Mouse (Mus musculus) MEL (cell line): ENCODE results near the gene Fn1.

Source experiments
- BHLHE40 ChIP-seq: IDR thresholded peaks from 2 replicates; pipeline ENCODE4 v1.6.1; 2012; ENCODE audit warnings: low read depth, mild to moderate bottlenecking, inconsistent platforms, low read length, improper control_type of control experiment, borderline replicate concordance
- CTCF ChIP-seq, 3 experiments: IDR thresholded peaks in 2 of 3; conservative IDR thresholded peaks in 1 of 3; 2 replicates each; pipeline ENCODE4 v1.5.1; 2011 to 2012; ENCODE audit warnings: low read length in 3 of 3, low read depth in 2 of 3, mild to moderate bottlenecking in 2 of 3, improper control_type of control experiment in 1 of 3, inconsistent platforms in 1 of 3, mixed read lengths in 1 of 3, moderate library complexity in 1 of 3; ENCODE audit not compliant: control insufficient read depth in 1 of 3, insufficient read depth in 1 of 3, poor library complexity in 1 of 3, severe bottlenecking in 1 of 3
- GATA1 ChIP-seq: IDR thresholded peaks from 2 replicates; pipeline ENCODE4 v1.6.1; 2011; ENCODE audit warnings: low read depth, low read length, improper control_type of control experiment
- JUND ChIP-seq: IDR thresholded peaks from 2 replicates; pipeline ENCODE4 v1.6.1; 2011; ENCODE audit warnings: low read depth, mild to moderate bottlenecking, improper control_type of control experiment, low read length
- KAT2A ChIP-seq: conservative IDR thresholded peaks from 2 replicates; pipeline ENCODE4 v1.6.1; 2012; ENCODE audit warnings: low read depth, low read length, improper control_type of control experiment, inconsistent platforms
- MAFK ChIP-seq: IDR thresholded peaks from 2 replicates; pipeline ENCODE4 v1.6.1; 2011; ENCODE audit warnings: low read depth, mild to moderate bottlenecking, low read length, improper control_type of control experiment, borderline replicate concordance
- MAX ChIP-seq: IDR thresholded peaks from 2 replicates; pipeline ENCODE4 v1.6.1; 2011; ENCODE audit warnings: low read length, improper control_type of control experiment
- NRF1 ChIP-seq: IDR thresholded peaks from 2 replicates; pipeline ENCODE4 v1.6.1; 2014; ENCODE audit warnings: low read depth, mild to moderate bottlenecking, inconsistent platforms, low read length, improper control_type of control experiment, moderate library complexity; ENCODE audit not compliant: poor library complexity, insufficient read depth, severe bottlenecking
- POLR2A ChIP-seq, 2 experiments: IDR thresholded peaks; 2 replicates each; pipeline ENCODE4 v1.6.1; 2011 to 2012; ENCODE audit warnings: low read length in 2 of 2, mild to moderate bottlenecking in 2 of 2, control low read depth in 1 of 2, improper control_type of control experiment in 1 of 2, low read depth in 1 of 2, moderate library complexity in 1 of 2; ENCODE audit not compliant: control insufficient read depth in 1 of 2, insufficient read depth in 1 of 2, poor library complexity in 1 of 2
- TAL1 ChIP-seq: IDR thresholded peaks from 2 replicates; pipeline ENCODE4 v1.6.1; 2012; ENCODE audit warnings: mild to moderate bottlenecking, inconsistent platforms, low read length, moderate library complexity, mixed read lengths
- TBP ChIP-seq: IDR thresholded peaks from 2 replicates; pipeline ENCODE4 v1.8.0; 2011; ENCODE audit warnings: low read depth, low read length, improper control_type of control experiment
- ZC3H11A ChIP-seq: IDR thresholded peaks from 2 replicates; pipeline ENCODE4 v1.6.1; 2012; ENCODE audit warnings: low read depth, mild to moderate bottlenecking, inconsistent platforms, low read length, improper control_type of control experiment

DNA sequence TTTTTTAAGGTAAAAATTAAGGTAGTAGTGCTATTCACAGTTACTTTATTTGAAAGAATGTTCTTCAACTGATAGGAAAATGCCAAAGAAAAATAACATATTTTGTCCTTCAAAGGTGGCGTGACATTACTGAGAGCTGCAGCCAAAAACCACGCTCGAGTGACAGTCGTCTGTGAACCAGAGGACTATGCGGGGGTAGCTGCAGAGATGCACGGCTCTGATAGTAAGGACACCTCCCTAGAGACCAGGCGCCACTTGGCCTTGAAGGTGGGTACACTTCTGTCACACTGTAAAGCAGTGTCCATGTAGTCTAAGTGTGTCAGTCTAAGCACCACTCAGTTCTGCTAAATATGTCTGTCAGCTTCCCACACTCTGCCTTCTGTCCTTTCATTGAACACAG lies 88.7 kb downstream of the Fn1 start:
- TF ChIP-seq GATA1 = no peak
- TF ChIP-seq NRF1 = no peak
- TF ChIP-seq BHLHE40 = no peak
- no peak for TF ChIP-seq POLR2A (IDR thresholded peaks at IDR 0.05; ENCODE audit: control insufficient read depth in 1 of 2, insufficient read depth in 1 of 2, low read depth in 1 of 2, low read length in 2 of 2, poor library complexity in 1 of 2)
- TF ChIP-seq MAFK = no peak
- no peak for TF ChIP-seq ZC3H11A
- TF ChIP-seq CTCF (IDR thresholded peaks at IDR 0.05 in 2 of 3, conservative IDR thresholded peaks at IDR 0.05 in 1 of 3; ENCODE audit: control insufficient read depth in 1 of 3, insufficient read depth in 1 of 3, low read depth in 2 of 3, low read length in 3 of 3, poor library complexity in 1 of 3, severe bottlenecking in 1 of 3) = no peak
- no peak for TF ChIP-seq JUND
- TF ChIP-seq TAL1 = no peak
- no peak for TF ChIP-seq MAX
- TF ChIP-seq TBP = no peak
- TF ChIP-seq KAT2A = no peak
